Mouse (Mus musculus) cortical plate, adult 2 months (tissue): ENCODE measurements around the gene Pla2g3.

ENCODE experiments used
- CTCF ChIP-seq: fragments of 200-500 bp; IDR thresholded peaks from 2 replicates; pipeline ENCODE4 v1.5.1; 2011; ENCODE audit warnings: mild to moderate bottlenecking, control low read depth, low read length; ENCODE audit not compliant: insufficient read depth; ENCODE audit errors: extremely low read depth
- POLR2A ChIP-seq: fragments of 200-500 bp; IDR thresholded peaks from 2 replicates; pipeline ENCODE4 v1.6.1; 2011; ENCODE audit warnings: mild to moderate bottlenecking, low read length, control low read depth; ENCODE audit not compliant: insufficient read depth; ENCODE audit errors: extremely low read depth

GRCm38 (mm10) chr11:3523840-3524582 lies 35.9 kb downstream of the Pla2g3 start:
- TF ChIP-seq CTCF (no peak), POLR2A (no peak)
